Mouse (Mus musculus) left cerebral cortex, adult 18-20 months (tissue): ENCODE measurements around the gene Gpr135. TPM values are rescaled to one million over a fixed set of nuclear protein-coding genes. Genes with fewer than 3 reads are reported as not detected.
"Not testable (repeated sequence)": the region's sequence is repeated elsewhere in the genome, so short reads cannot be mapped to it uniquely, and the experiment has no call there.

ENCODE experiments used
- DNase-seq, 2 experiments: peaks; one replicate each; pipeline ENCODE4 v3.0.0; 2021 to 2022; ENCODE audit warnings: low spot score in 2 of 2, mixed read lengths in 1 of 2
- total RNA-seq, 2 experiments: library from RNA; stranded (reverse); gene quantifications; 2 replicates each; pipeline ENCODE4 v1.2.3; 2021

The Gpr135 gene
- total RNA-seq, 2 experiments from 2014 or later, result 13.8 to 14.8 TPM

GRCm38 (mm10) chr12:72053851-72054250 is 17.1 kb downstream of the Gpr135 start:
- no peak for DNase-seq

GRCm38 (mm10) chr12:72053303-72053702 is 17.6 kb downstream of the Gpr135 start:
- no peak for DNase-seq

GRCm38 (mm10) chr12:72052571-72052970 is 18.4 kb downstream of the Gpr135 start:
- DNase-seq, result no peak

- DNase-seq, result no peak
Measured at GRCm38 (mm10) chr12:72050821-72051220, 20.1 kb downstream of the Gpr135 start.

- DNase-seq, result not testable (repeated sequence)
Measured at GRCm38 (mm10) chr12:72050156-72050555, 20.8 kb downstream of the Gpr135 start.

GRCm38 (mm10) chr12:72047513-72047912 is 23.4 kb downstream of the Gpr135 start:
- no peak for DNase-seq

- DNase-seq, result no peak
Measured at GRCm38 (mm10) chr12:72041238-72041637, 29.7 kb downstream of the Gpr135 start.

- no peak for DNase-seq
Measured at GRCm38 (mm10) chr12:72039501-72039900, 31.4 kb downstream of the Gpr135 start.

- no peak for DNase-seq
Measured at GRCm38 (mm10) chr12:72038866-72039265, 32.1 kb downstream of the Gpr135 start.

GRCm38 (mm10) chr12:72037049-72037448 is 33.9 kb downstream of the Gpr135 start:
- no peak for DNase-seq

- DNase-seq, result no peak
Measured at GRCm38 (mm10) chr12:72036097-72036661, 34.7 kb downstream of the Gpr135 start.

- no peak for DNase-seq
Measured at GRCm38 (mm10) chr12:72031794-72032193, 39.1 kb downstream of the Gpr135 start.

GRCm38 (mm10) chr12:72031171-72031570 is 39.8 kb downstream of the Gpr135 start:
- DNase-seq, result no peak

GRCm38 (mm10) chr12:72025275-72025795 is 45.6 kb downstream of the Gpr135 start:
- no peak for DNase-seq

GRCm38 (mm10) chr12:72023572-72023971 is 47.4 kb downstream of the Gpr135 start:
- no peak for DNase-seq

- no peak for DNase-seq
Measured at GRCm38 (mm10) chr12:72022790-72023189, 48.1 kb downstream of the Gpr135 start.

GRCm38 (mm10) chr12:72021543-72021942 is 49.4 kb downstream of the Gpr135 start:
- DNase-seq, result no peak

GRCm38 (mm10) chr12:72020285-72020684 is 50.6 kb downstream of the Gpr135 start:
- no peak for DNase-seq

Other genes starting within 250 kb of the Gpr135 start
- 10 to 100 TPM; 47.7 to 49.6 TPM for gene Daam1, start 240.0 kb downstream of the Gpr135 start, total RNA-seq
- 1 to 10 TPM; 2.6 to 3.1 TPM for gene L3hypdh, start 14.3 kb upstream of the Gpr135 start, total RNA-seq
- 10 to 100 TPM; 51.7 to 53.9 TPM for gene Jkamp, start 14.5 kb upstream of the Gpr135 start, total RNA-seq
- not detected for gene Ccdc175, start 113.9 kb upstream of the Gpr135 start, total RNA-seq